Mouse (Mus musculus) left cerebral cortex, adult 6 months (tissue): Measurements from ENCODE around the gene Olfr312. TPM values are rescaled to one million over a fixed set of nuclear protein-coding genes. Genes with fewer than 3 reads are reported as not detected.

Experiments used
- long read RNA-seq, 2 experiments: library from polyadenylated mRNA; unstranded; transcript quantifications; one replicate each; pipeline ENCODE4 v2.0.0; 2019 to 2020
- polyA plus RNA-seq: library from polyadenylated mRNA; unstranded; fragments of <200 nt; fragmentation: Nextera tagmentation; gene quantifications from 2 replicates; pipeline ENCODE4 v1.2.3, GENCODE M21; 2021

The Olfr312 gene
- polyA plus RNA-seq = not detected in 2 replicates
- long read RNA-seq, experiment 1 = 0 reads
- long read RNA-seq, experiment 2 = 0 reads

GRCm38 (mm10) chr11:58828937-58829336, at the start of gene Olfr312:
Gene Olfr312, plus strand, starts transcription at chr11:58829237.

GRCm38 (mm10) chr11:58782480-58783089, 46.5 kb upstream of the Olfr312 start, which contains the start of gene Olfr314:
Gene Olfr314, plus strand, starts transcription at chr11:58782952.

DNA sequence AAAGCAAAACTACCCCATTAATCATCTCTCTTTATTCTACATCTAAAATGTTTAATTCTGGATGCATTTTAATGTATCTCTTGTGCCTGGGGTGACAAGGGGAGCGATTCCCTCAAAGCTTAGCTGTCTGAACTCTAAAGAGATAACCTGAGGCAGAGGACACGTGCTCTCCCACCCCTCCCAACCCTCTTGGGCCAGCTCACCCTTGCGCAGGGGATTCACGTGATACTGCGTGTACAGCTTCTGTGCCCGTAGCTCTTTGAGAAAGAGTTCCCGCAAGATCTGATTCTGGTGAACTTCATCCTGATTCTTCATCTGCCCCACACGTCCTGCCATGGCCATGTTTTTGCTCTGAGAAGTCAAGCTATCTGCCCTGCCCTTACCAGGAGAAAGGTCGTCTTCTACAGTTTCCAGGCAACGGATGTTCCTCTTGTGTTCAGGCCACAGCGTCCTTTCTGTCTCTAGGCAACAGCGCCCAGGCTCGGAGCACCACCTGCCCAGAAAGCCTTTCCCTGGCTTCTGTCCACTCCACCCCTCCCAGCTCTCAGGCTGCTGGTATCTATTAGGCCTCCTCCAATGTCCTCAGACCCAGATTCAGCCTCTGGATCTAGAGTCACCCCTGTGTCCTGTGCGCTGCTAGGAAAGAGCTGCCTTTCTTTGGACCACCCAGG, 27.3 kb upstream of the Olfr312 start, which contains the start of gene Fam183b:
Gene Fam183b, minus strand, starts transcription at position 403 of the 671 bp plus-strand sequence.

DNA sequence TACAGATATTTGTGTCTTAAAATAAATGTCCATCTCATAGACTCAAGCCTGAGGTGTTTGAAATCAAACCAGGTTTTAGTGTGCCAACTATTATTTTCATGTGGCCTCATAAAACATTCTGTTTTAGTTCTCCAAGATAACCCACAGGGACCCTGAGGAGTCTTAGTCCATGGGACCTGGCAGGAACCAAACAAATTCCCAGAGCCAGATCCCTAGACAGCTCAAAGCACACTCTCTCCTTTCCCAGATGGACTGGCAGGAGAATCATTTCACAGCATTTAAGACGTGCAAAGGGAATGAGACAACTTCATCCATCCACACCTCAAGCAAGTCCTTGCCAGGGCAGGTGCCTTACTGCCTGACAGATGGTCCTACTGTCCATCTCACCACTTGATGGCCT, 14.3 kb upstream of the Olfr312 start, which contains the start of gene Olfr313:
Gene Olfr313, plus strand, starts transcription at position 301 of the 400 bp plus-strand sequence.

GRCm38 (mm10) chr11:58838951-58839350, 9.9 kb downstream of the Olfr312 start, which contains the start of gene Olfr311:
Gene Olfr311, plus strand, starts transcription at chr11:58839251.

DNA sequence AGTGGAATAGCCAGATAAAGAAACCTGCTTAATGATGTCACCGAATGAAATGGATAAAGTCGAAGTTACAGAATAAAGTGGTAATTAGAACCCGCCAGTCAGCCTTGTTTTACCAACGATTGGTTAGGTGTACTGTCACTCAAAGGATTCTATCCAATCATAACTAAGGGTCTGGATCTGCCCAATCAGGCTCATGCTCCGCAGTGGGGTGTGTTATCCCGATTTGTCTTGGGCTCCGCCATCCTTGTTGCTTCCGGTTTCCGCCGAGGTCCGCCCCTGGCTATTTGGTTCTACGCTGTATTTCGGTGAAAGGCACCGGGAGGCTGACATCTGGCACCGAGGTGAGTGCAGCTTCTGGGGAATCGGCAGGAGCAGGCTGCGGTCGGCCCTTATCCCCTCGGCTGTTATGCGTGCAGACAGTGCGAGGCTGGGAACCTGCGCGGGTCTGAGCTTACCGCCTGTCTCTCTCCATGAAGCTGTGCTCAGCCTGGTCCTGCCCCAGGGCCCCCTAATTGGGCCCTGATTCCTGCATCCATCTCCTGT, 18.0 kb downstream of the Olfr312 start, which contains the start of gene Gm12258:
Gene Gm12258, plus strand, starts transcription at position 240 of the 543 bp plus-strand sequence.

DNA sequence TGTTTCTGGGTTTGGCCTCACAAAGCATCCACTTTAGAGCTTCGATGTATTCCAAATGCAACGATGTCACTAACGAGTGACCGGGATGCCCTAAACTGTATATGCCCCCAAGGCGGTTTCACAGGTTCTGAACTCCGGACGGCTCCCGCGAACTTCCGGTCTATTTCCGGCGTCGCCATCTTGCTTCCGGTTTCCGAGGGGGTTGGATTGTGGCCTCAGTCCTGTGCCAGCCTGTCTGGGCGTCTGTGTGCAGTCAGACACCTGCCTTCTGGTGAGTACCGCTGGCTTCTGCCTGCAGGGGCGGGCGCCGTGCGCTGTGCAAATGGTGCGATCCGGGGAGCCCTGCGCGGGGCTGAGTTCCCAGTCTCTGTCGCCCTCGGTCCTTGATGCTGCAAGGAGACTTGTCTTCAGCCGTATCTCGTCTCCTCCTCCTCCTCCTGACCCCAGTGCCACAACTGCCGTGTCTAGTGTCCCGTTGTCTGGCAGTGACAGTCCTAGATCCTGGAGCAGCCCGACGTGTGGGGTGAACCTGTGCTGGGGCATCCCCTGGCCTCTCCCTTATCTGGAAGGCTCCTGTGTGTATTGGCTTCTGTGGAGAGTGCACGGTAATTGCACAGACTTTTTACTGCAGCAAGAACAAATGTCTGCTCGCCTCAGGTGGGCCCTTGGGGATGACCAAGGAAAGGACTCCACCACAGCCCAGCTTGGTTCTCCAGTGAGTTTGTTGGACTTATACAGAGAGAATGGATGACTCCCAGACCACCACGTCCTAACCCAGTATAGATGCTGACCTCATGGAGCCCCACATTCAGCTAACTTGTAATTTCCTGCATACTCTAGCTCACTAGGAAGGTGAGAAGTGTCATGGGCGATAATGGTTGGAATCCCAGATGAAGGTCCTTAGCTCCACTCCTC, 38.3 kb downstream of the Olfr312 start, which contains the start of gene 2810021J22Rik:
Gene 2810021J22Rik, plus strand, starts transcription at position 178 of the 915 bp plus-strand sequence.

Other genes starting within 250 kb of the Olfr312 start
- not detected in 2 replicates for gene Olfr324, start 234.1 kb upstream of the Olfr312 start, polyA plus RNA-seq
- gene 2210407C18Rik, start 213.2 kb upstream of the Olfr312 start, polyA plus RNA-seq = not detected in 2 replicates
- not detected in 2 replicates for gene Olfr323, start 198.7 kb upstream of the Olfr312 start, polyA plus RNA-seq
- gene Trim58, start 188.8 kb upstream of the Olfr312 start, polyA plus RNA-seq = not detected in 2 replicates
- not detected in 2 replicates for gene Olfr322, start 170.5 kb upstream of the Olfr312 start, polyA plus RNA-seq
- not detected in 2 replicates for gene Olfr320, start 148.1 kb upstream of the Olfr312 start, polyA plus RNA-seq
- not detected in 2 replicates for gene Olfr319, start 130.1 kb upstream of the Olfr312 start, polyA plus RNA-seq
- not detected in 2 replicates for gene Olfr318, start 105.2 kb upstream of the Olfr312 start, polyA plus RNA-seq
- gene Olfr317, start 90.0 kb upstream of the Olfr312 start, polyA plus RNA-seq = not detected in 2 replicates
- gene Olfr316, start 76.5 kb upstream of the Olfr312 start, polyA plus RNA-seq = 1.1 and 2.0 TPM in 2 replicates
- not detected in 2 replicates for gene Olfr315, start 56.0 kb upstream of the Olfr312 start, polyA plus RNA-seq
- not detected in 2 replicates for gene Olfr314, start 46.3 kb upstream of the Olfr312 start, polyA plus RNA-seq
- gene Fam183b, start 27.3 kb upstream of the Olfr312 start, polyA plus RNA-seq = 9.7 and 11.3 TPM in 2 replicates
- gene Olfr313, start 14.2 kb upstream of the Olfr312 start, polyA plus RNA-seq = not detected in 2 replicates
- 0.11 TPM in 1 of 2 replicates, not detected in the other for gene Olfr311, start 10.0 kb downstream of the Olfr312 start, polyA plus RNA-seq
- 4.2 and 5.8 TPM in 2 replicates for gene Gm12258, start 17.9 kb downstream of the Olfr312 start, polyA plus RNA-seq
- 2.5 and 5.9 TPM in 2 replicates for gene 2810021J22Rik, start 38.0 kb downstream of the Olfr312 start, polyA plus RNA-seq
- 5.0 and 6.9 TPM in 2 replicates for gene Zfp39, start 75.0 kb downstream of the Olfr312 start, polyA plus RNA-seq
- gene Btnl10, start 88.7 kb downstream of the Olfr312 start, polyA plus RNA-seq = not detected in 2 replicates
- gene Rnf187, start 109.7 kb downstream of the Olfr312 start, polyA plus RNA-seq = 147 and 519 TPM in 2 replicates
- 12.3 and 50.9 TPM in 2 replicates for gene Hist3h2ba, start 119.7 kb downstream of the Olfr312 start, polyA plus RNA-seq
- gene Hist3h2a, start 125.4 kb downstream of the Olfr312 start, polyA plus RNA-seq = 50.8 and 74.9 TPM in 2 replicates
- 4.2 and 4.5 TPM in 2 replicates for gene Trim17, start 125.4 kb downstream of the Olfr312 start, polyA plus RNA-seq
- 12.1 and 13.3 TPM in 2 replicates for gene Trim11, start 148.9 kb downstream of the Olfr312 start, polyA plus RNA-seq